Mouse (Mus musculus): ENCODE measurements around the gene Sytl3.

Gene Sytl3

GRCm38 (mm10) chr17:6781273-6781672, 122.4 kb downstream of the Sytl3 start:
- DNase-seq, result no peak

DNA sequence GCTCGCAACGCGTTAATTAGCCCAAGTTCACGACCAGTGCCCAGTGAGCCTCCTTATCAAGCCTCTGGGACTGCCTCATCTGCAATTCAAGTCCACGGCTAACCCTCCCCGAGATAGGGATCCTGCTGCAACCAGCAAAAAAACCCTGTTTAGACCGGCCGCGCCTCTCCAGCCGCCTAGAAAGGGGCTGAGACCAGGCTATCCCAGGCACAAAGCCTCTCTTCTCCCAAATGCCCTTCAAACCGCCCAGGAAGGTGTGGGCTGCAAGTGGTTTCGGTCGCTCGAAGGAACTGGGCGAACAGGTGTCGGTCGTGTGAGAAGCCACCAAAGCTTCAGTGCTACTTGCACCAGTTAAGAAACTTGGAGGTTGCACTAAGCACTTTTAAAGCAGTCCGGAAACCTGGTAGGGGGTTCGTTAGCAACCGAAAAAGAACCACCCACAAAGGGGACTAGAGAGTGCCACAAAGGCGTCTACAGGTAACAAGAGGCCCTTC, 123.2 kb downstream of the Sytl3 start:
- no peak for DNase-seq

DNA sequence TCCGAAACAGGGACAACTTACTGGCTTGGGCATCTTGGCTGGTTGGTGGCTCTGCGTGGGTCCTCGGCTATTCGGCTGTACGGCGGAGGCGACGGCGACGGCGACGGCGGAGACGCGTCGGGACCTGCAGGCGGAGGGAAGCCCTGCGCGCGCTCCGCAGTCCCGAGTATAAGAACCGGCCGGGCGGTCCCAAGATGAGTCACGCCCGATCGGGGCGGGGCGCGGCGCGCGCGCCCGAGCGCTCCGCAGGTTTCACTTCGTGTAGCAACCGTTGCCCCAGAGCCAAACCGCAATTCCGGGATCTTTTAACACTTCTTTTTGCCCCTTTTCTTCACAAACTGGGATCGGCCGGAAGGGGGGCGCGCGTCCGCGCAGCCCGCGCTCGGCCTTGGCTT, 123.7 kb downstream of the Sytl3 start, which contains the start of gene Ezr:
Gene Ezr (minus strand): TSS at position 174 of the 395 bp plus-strand sequence.
- peak; percentile 78 for DNase-seq

GRCm38 (mm10) chr17:6783006-6783661, 124.2 kb downstream of the Sytl3 start:
- DNase-seq, result no peak

- DNase-seq, result no peak
These were observed 125.0 kb downstream of the Sytl3 start for GRCm38 (mm10) chr17:6783756-6784357.

- no peak for DNase-seq
These were observed 128.3 kb downstream of the Sytl3 start for GRCm38 (mm10) chr17:6787241-6787640.

All from cerebellum, adult 9-10 months (tissue).